Mouse (Mus musculus) lung, postnatal 0 days (tissue): ENCODE results near the gene Cd53. TPM values are rescaled to one million over a fixed set of nuclear protein-coding genes. Genes with fewer than 3 reads are reported as not detected.

Experiments
- ATAC-seq: fragments of 200-750 bp; cut with Nextera tagmentation; 2 replicates; pipeline ENCODE4 v1.8.0; 2017; ENCODE audit warnings: moderate library complexity
- DNase-seq: peaks from one replicate; pipeline ENCODE4 v3.0.0-alpha.2; 2016; ENCODE audit warnings: low spot score
- H3K27ac ChIP-seq: fragments of 300-500 bp; sonication (generic); 2 replicates; pipeline ENCODE4 v1.5.1; 2014; ENCODE audit warnings: antibody characterized with exemption, mild to moderate bottlenecking, low read length, mixed read lengths
- H3K27me3 ChIP-seq: fragments of 300-500 bp; sonication (generic); replicated peaks from 2 replicates; pipeline ENCODE4 v1.6.1; 2014; ENCODE audit warnings: low read length, mixed read lengths; ENCODE audit not compliant: insufficient read depth
- H3K36me3 ChIP-seq: fragments of 300-500 bp; sonication (generic); 2 replicates; pipeline ENCODE4 v1.6.1; 2014; ENCODE audit warnings: low read length, mixed read lengths; ENCODE audit not compliant: insufficient read depth
- H3K4me1 ChIP-seq: fragments of 300-500 bp; sonication (generic); 2 replicates; pipeline ENCODE4 v1.6.1; 2014; ENCODE audit warnings: antibody characterized with exemption, low read depth, low read length, mixed read lengths; ENCODE audit not compliant: insufficient read depth
- H3K4me2 ChIP-seq: fragments of 300-500 bp; sonication (generic); replicated peaks from 2 replicates; pipeline ENCODE4 v1.6.1; 2014; ENCODE audit warnings: low read depth, mild to moderate bottlenecking, low read length, moderate library complexity, mixed read lengths
- H3K4me3 ChIP-seq: fragments of 300-500 bp; sonication (generic); 2 replicates; pipeline ENCODE4 v1.5.1; 2014; ENCODE audit warnings: low read depth, low read length
- H3K9ac ChIP-seq: fragments of 300-500 bp; sonication (generic); replicated peaks from 2 replicates; pipeline ENCODE4 v1.6.1; 2014; ENCODE audit warnings: low read depth, mild to moderate bottlenecking
- H3K9me3 ChIP-seq: fragments of 300-500 bp; sonication (generic); 2 replicates; pipeline ENCODE4 v1.6.1; 2016; ENCODE audit warnings: low read length, mixed read lengths
- CTCF ChIP-seq: IDR thresholded peaks from 2 replicates; pipeline ENCODE4 v1.5.1; 2016; ENCODE audit warnings: antibody characterized with exemption, mild to moderate bottlenecking
- EP300 ChIP-seq: IDR thresholded peaks from 2 replicates; pipeline ENCODE4 v1.6.1; 2016; ENCODE audit warnings: antibody characterized with exemption, mild to moderate bottlenecking, control low read depth
- WGBS: fragments of 180-500 bp; shearing (Covaris S2); extraction: QIAGEN DNeasy Blood & Tissue Kit; methylation state at CpG from one replicate; pipeline ENCODE4 v1.1.7; 2014; 5-methylcytosine and 5-hydroxymethylcytosine counted together
- polyA plus RNA-seq: library from polyadenylated mRNA; unstranded; fragments of >200 nt; fragmentation: Nextera tagmentation; extraction: Ambion mirVana; gene quantifications from 2 replicates; pipeline ENCODE4 v1.2.1, GENCODE M21; 2015

The Cd53 gene
- polyA plus RNA-seq: 30.9 and 31.2 TPM in 2 replicates

DNA sequence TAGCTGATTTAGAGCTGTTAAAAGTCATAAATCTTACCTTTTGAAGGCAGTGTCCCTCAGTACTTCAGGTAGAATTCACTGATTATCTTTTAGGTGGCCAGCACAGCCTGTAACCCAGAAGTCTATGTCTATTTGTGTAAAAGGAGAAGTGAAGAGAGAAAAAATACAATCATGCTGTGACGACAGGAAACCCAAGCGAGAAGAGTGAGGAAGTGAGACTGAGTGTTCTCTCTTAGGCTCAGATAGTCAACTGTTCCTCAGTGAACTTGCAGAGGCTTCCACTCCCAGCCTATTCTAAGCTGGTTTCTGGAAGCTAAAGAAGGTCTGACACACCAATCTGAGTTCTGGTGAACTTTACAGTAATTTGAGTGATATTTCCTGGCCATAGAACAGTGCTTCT lies at the start of gene Cd53:
Gene Cd53, minus strand, starts transcription at position 220 of the 400 bp plus-strand sequence.
- H3K27me3 ChIP-seq: no peaks in the 10 kb centered on the region
- DNase-seq: peak; percentile 59
- H3K4me3 ChIP-seq: no peak within 1 kb of the TSS
- 70% methylated on average over 2 of the region's 2 CpGs for WGBS
- H3K36me3 ChIP-seq: no peaks in the 10 kb centered on the region
- TF ChIP-seq EP300 (no peak), CTCF (no peak)
- no peak for ATAC-seq
- no peaks in the 10 kb centered on the region for H3K4me1 ChIP-seq
- H3K9me3 ChIP-seq: no peaks in the 10 kb centered on the region
- no peak within 1 kb of the TSS for H3K9ac ChIP-seq
- no peak within 1 kb of the TSS for H3K27ac ChIP-seq
- H3K4me2 ChIP-seq: no peak within 1 kb of the TSS

DNA sequence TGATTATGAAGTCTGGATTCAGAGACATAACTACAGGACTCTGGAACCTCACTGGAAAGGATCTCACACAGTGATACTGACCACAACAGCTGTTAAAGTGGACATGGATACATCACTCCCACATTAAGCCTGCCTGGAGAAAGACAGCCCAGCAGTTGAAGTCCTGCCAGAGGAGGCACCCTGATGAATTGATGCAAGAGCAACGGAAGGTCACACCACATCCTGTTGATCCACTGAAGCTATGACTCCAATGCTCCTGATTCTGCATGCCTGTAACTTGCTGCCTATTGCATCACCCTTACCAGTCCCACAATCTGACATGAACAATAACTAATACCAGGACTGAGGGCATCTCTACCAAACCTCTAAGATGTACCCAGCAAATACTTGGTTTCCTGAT lies 42.2 kb upstream of the Cd53 start:
- Histone ChIP-seq H3K4me1 (no peaks in the 10 kb centered on the region), H3K4me3 (no peak overlapping the region), H3K9me3 (no peaks in the 10 kb centered on the region; the same call in 1 of the 2 replicates), H3K4me2 (no peak overlapping the region), H3K27me3 (no peaks in the 10 kb centered on the region), H3K9ac (no peak overlapping the region), H3K27ac (no peak overlapping the region), H3K36me3 (no peaks in the 10 kb centered on the region)
- TF ChIP-seq CTCF (no peak), EP300 (no peak)
- ATAC-seq (no peak), DNase-seq (no peak)
- 63% methylated on average over 1 of the region's 1 CpGs for WGBS

- 78% methylated on average over 1 of the region's 1 CpGs for WGBS
- no peak for ATAC-seq
- H3K4me2 ChIP-seq: no peak within 1 kb of the TSS
- H3K27ac ChIP-seq: no peak within 1 kb of the TSS
- no peak for DNase-seq
- TF ChIP-seq EP300 (no peak), CTCF (no peak)
- H3K9ac ChIP-seq: no peak within 1 kb of the TSS
- no peaks in the 10 kb centered on the region for H3K4me1 ChIP-seq
- H3K4me3 ChIP-seq: no peak within 1 kb of the TSS
- no peaks in the 10 kb centered on the region for H3K36me3 ChIP-seq
- no peaks in the 10 kb centered on the region for H3K9me3 ChIP-seq
- no peaks in the 10 kb centered on the region for H3K27me3 ChIP-seq
Measured at GRCm38 (mm10) chr3:106826187-106826586, 36.2 kb upstream of the Cd53 start, which contains the start of gene Olfr266. TSS of gene Olfr266 (minus strand) at chr3:106826287.

- H3K4me2 ChIP-seq: no peak overlapping the region
- DNase-seq (no peak), ATAC-seq (no peak)
- TF ChIP-seq EP300: no peak
- no peak for TF ChIP-seq CTCF
- H3K4me3 ChIP-seq: no peak overlapping the region
- 74% methylated on average over 2 of the region's 2 CpGs for WGBS
- no peaks in the 10 kb centered on the region for H3K4me1 ChIP-seq
- no peak overlapping the region for H3K27ac ChIP-seq
- H3K27me3 ChIP-seq: no peaks in the 10 kb centered on the region
- H3K9ac ChIP-seq: no peak overlapping the region
- no peaks in the 10 kb centered on the region for H3K36me3 ChIP-seq
- H3K9me3 ChIP-seq: no peaks in the 10 kb centered on the region
Measured at GRCm38 (mm10) chr3:106817676-106818075, 27.7 kb upstream of the Cd53 start.

- 47% methylated on average over 2 of the region's 2 CpGs for WGBS
- ATAC-seq (no peak), DNase-seq (no peak)
- no peaks in the 10 kb centered on the region for H3K9me3 ChIP-seq
- H3K4me2 ChIP-seq: no peak overlapping the region
- no peak overlapping the region for H3K4me3 ChIP-seq
- H3K9ac ChIP-seq: no peak overlapping the region
- H3K4me1 ChIP-seq: no peaks in the 10 kb centered on the region
- no peaks in the 10 kb centered on the region for H3K27me3 ChIP-seq
- H3K36me3 ChIP-seq: no peaks in the 10 kb centered on the region
- H3K27ac ChIP-seq: no peak overlapping the region
- TF ChIP-seq CTCF: no peak
- no peak for TF ChIP-seq EP300
Measured at GRCm38 (mm10) chr3:106808972-106809695, 19.2 kb upstream of the Cd53 start.

DNA sequence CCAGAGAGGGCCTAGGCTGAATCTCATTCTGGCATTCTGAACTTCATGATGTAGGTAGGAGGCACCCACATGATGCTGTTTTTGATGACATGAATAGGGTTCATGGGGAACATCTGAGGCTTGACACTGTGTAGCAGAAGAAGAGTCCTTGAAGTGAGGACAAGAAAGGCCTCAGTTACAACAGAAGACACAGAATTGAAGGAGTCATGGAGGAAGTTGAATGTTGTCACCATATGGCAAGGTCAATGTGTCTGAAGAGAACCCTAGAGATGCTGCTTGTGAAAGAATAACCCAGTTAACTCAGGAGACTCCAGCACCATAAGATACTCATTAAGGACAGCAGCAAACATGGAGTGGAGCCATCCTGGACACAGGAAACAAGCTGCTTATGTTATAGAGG lies 8.1 kb upstream of the Cd53 start:
- Histone ChIP-seq H3K9me3 (no peaks in the 10 kb centered on the region), H3K4me3 (no peak overlapping the region), H3K27ac (no peak overlapping the region), H3K36me3 (no peaks in the 10 kb centered on the region), H3K9ac (no peak overlapping the region), H3K4me2 (no peak overlapping the region), H3K4me1 (no peaks in the 10 kb centered on the region), H3K27me3 (no peaks in the 10 kb centered on the region)
- no peak for DNase-seq
- ATAC-seq: no peak
- TF ChIP-seq EP300 (no peak), CTCF (no peak)
